Mouse (Mus musculus) liver, embryonic 11.5 days (tissue): ENCODE results near the gene Gk5. TPM values are rescaled to one million over a fixed set of nuclear protein-coding genes. Genes with fewer than 3 reads are reported as not detected.
"Not testable (repeated sequence)": the region's sequence is repeated elsewhere in the genome, so short reads cannot be mapped to it uniquely, and the experiment has no call there.

ENCODE experiments used
- ATAC-seq: fragments of 200-750 bp; cut with Nextera tagmentation; replicated peaks from 2 replicates; pipeline ENCODE4 v1.8.0; 2017; ENCODE audit warnings: moderate number of reproducible peaks, mild to moderate bottlenecking, moderate TSS enrichment, moderate library complexity; ENCODE audit not compliant: low FRiP score
- DNase-seq: peaks from one replicate; pipeline ENCODE4 v3.0.0-alpha.2; 2017; ENCODE audit warnings: low spot score
- H3K27ac ChIP-seq: fragments of 300-500 bp; sonication (generic); 2 replicates; pipeline ENCODE4 v1.5.1; 2014; ENCODE audit warnings: mild to moderate bottlenecking, low read depth, low read length, control low read depth
- H3K27me3 ChIP-seq: fragments of 300-500 bp; sonication (generic); replicated peaks from 2 replicates; pipeline ENCODE4 v1.6.1; 2014; ENCODE audit warnings: low read length, mixed read lengths; ENCODE audit not compliant: control insufficient read depth, insufficient read depth
- H3K36me3 ChIP-seq: fragments of 300-500 bp; sonication (generic); 2 replicates; pipeline ENCODE4 v1.6.1; 2014; ENCODE audit warnings: mild to moderate bottlenecking, low read length, moderate library complexity, mixed read lengths; ENCODE audit not compliant: control insufficient read depth, insufficient read depth
- H3K4me1 ChIP-seq: fragments of 300-500 bp; sonication (generic); replicated peaks from 2 replicates; pipeline ENCODE4 v1.6.1; 2014; ENCODE audit warnings: low read length, mixed read lengths; ENCODE audit not compliant: control insufficient read depth, insufficient read depth
- H3K4me2 ChIP-seq: fragments of 300-500 bp; sonication (generic); 2 replicates; pipeline ENCODE4 v1.6.1; 2014; ENCODE audit warnings: mild to moderate bottlenecking, control low read depth, moderate library complexity
- H3K4me3 ChIP-seq: fragments of 300-500 bp; sonication (generic); 2 replicates; pipeline ENCODE4 v1.5.1; 2014; ENCODE audit warnings: low read depth, low read length, control low read depth
- H3K9ac ChIP-seq: fragments of 300-500 bp; sonication (generic); 2 replicates; pipeline ENCODE4 v1.6.1; 2014; ENCODE audit warnings: low read depth, low read length, control low read depth
- H3K9me3 ChIP-seq: fragments of 300-500 bp; sonication (generic); 2 replicates; pipeline ENCODE4 v1.6.1; 2016; ENCODE audit warnings: low read length, inconsistent platforms, mixed read lengths; ENCODE audit not compliant: control insufficient read depth
- WGBS: fragments of 180-500 bp; shearing (Covaris S2); extraction: QIAGEN DNeasy Blood & Tissue Kit; methylation state at CpG from one replicate; pipeline ENCODE4 v1.1.7; 2014; 5-methylcytosine and 5-hydroxymethylcytosine counted together
- polyA plus RNA-seq: library from polyadenylated mRNA; unstranded; fragments of >200 nt; fragmentation: Nextera tagmentation; extraction: Ambion mirVana; gene quantifications from 2 replicates; pipeline ENCODE4 v1.2.1, GENCODE M21; 2014

Gk5 gene
- 2.9 and 3.1 TPM in 2 replicates for polyA plus RNA-seq

DNA sequence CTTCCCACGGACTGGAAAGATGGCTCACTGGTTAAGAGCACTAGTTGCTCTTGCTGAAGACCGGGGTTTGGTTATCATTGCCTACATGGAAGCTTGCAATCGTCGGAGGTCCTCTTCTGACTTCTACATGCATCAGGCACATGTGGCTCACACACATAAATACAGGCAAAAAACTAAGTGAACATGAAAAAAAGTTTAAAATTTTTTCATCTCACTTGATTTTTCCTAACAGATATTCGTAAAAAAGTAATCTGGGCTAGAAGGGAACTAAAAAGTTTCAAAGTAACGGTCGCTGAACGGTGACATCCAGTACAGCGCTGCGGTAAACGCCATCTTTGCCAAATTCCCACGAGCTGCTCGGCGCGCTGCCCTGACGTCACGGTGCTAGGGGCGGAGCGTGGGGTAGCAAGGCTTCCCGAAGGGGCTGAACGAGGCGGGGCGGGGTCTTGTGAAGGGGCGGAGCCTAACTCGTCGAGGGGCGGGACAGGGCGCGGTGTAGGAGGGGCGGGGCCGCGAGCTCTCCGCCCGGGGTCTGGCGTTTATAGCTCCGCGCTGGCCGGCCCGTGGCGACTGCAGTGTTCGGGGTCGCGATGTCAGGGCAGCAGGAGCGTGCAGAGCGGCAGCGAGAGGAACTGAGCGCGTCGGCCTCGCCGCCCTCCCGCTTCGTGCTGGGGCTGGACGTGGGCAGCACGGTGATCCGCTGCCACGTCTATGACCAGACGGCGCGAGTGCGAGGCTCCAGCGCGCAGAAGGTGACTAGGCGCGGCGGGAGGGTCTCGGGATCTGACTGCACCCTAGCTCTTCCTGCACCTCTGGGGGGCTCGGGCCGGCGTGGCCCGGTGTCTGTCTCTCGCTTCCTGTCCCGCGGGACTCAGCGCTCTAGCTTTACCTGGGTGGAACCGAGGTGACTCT lies at the start of gene Gk5:
Gk5 (plus strand) TSS at position 502 of the 912 bp plus-strand sequence.
- Histone ChIP-seq H3K27me3 (no peaks in the 10 kb centered on the region), H3K9me3 (no peaks in the 10 kb centered on the region), H3K9ac (peak within 1 kb of the TSS; percentile 69), H3K36me3 (no peaks in the 10 kb centered on the region), H3K4me3 (peak within 1 kb of the TSS; percentile 73), H3K27ac (no peak within 1 kb of the TSS), H3K4me2 (peak within 1 kb of the TSS; percentile 94), H3K4me1 (no peaks in the 10 kb centered on the region)
- under 1% methylated on average over 69 of the region's 76 CpGs for WGBS
- ATAC-seq (peak; percentile 97), DNase-seq (peak; percentile 99)

DNA sequence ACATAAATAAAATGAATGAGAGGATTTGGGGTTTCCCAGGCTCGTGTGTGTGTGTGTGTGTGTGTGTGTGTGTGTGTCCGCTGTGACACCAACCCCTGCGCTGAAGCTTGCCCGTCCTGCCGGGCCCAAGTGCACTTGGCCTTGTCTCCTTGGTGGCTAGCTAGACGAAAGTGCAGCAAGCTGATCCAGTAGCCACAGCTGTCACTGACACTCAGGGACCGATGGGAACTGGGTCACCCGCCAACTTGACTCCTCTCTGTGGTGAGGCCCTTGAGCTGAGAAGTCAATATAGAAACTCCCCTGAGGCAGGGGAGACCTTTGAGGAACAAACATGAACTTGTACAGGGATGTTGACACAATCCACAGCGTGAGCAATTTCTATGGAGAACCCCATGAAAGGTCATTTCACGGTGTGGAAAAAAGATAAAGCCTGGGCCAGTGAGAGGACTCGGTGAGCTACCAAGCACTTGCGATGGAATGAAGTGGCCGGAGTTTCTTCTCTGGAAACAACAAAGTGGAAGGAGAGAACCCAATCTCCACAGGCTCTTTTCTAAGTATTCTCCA lies 40.3 kb upstream of the Gk5 start:
- Histone ChIP-seq H3K4me3 (no peak overlapping the region), H3K9ac (no peak overlapping the region), H3K4me2 (no peak overlapping the region), H3K36me3 (no peaks in the 10 kb centered on the region), H3K4me1 (no peaks in the 10 kb centered on the region), H3K27ac (no peak overlapping the region), H3K27me3 (peaks cover 10% of the 10 kb centered on the region), H3K9me3 (no peaks in the 10 kb centered on the region)
- no peak for DNase-seq
- ATAC-seq, result no peak
- WGBS, result 87% methylated on average over 13 of the region's 13 CpGs

DNA sequence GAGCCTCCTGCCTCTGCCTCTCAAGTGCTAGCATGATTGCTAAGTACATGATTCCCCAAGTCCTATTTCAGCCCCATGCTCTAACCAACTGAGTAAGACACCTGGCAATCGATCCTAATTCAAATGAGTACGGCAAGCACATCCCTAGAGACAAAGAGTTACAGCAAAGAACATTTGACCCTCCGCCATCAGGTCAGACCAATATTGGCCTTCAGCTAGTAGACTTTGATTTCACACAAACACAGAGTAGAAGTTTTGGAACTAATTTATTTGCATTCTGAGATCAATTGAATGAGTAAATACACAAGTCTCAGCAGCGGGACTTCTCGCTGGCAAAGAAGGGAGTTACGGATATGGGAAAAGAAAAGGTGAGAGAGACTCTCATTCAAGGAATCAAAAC lies 33.9 kb upstream of the Gk5 start:
- no peaks in the 10 kb centered on the region for H3K9me3 ChIP-seq
- H3K4me1 ChIP-seq, result no peaks in the 10 kb centered on the region
- 80% methylated on average over 6 of the region's 6 CpGs for WGBS
- no peak overlapping the region for H3K27ac ChIP-seq
- no peak for ATAC-seq
- H3K4me3 ChIP-seq, result no peak overlapping the region
- DNase-seq, result no peak
- no peaks in the 10 kb centered on the region for H3K36me3 ChIP-seq
- peaks cover 13% of the 10 kb centered on the region for H3K27me3 ChIP-seq
- H3K4me2 ChIP-seq, result no peak overlapping the region
- H3K9ac ChIP-seq, result no peak overlapping the region

DNA sequence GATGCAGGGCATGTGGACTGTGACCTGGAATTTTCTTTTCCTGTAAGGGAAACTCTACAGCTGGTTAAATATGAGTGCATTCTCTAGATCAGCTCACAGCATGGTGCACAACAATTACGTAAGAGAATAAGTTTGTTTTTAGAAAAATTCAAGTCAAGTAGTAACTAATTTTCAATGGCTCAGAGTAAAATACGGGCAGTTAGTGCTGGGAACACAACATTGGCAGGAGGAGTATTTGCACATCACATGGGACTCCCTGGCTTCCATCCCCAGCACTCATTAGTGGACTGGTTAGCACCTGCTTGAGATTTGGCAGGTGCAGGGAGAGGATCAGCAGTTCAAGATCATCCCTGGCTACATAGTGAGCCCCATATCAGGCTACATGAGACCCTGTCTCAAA lies 31.5 kb upstream of the Gk5 start:
- no peak for DNase-seq
- no peak overlapping the region for H3K27ac ChIP-seq
- WGBS, result 81% methylated on average over 2 of the region's 2 CpGs

DNA sequence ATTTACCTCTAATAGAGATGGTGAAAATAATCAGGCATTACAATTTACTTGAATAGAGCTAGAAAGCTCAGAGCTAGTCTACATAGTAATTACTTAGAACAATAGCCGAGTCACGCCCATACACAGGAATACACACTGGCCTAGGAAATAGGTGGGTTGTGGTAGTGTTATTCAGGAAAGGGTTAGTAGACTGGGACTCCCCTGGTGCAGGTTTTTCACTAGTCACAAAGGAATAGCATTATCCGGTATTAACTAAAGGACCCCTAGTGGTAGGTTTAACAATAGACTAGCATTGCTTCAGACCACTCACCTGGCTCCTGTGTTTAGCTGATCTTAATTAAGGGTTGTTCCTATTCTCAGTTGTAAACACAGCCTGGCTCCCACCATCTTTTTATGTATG lies 30.7 kb upstream of the Gk5 start:
- 84% methylated on average over 3 of the region's 3 CpGs for WGBS
- not testable (repeated sequence) for H3K27ac ChIP-seq, H3K27me3 ChIP-seq, H3K4me1 ChIP-seq, H3K4me3 ChIP-seq, H3K36me3 ChIP-seq, DNase-seq, H3K9ac ChIP-seq, H3K9me3 ChIP-seq, H3K4me2 ChIP-seq, ATAC-seq

More for the DNA sequence above, 31.5 kb upstream of the Gk5 start:
- Histone ChIP-seq H3K9ac (no peak overlapping the region), H3K4me2 (no peak overlapping the region), H3K4me3 (no peak overlapping the region), H3K9me3 (no peaks in the 10 kb centered on the region), H3K4me1 (no peaks in the 10 kb centered on the region), H3K36me3 (no peaks in the 10 kb centered on the region), H3K27me3 (peaks cover 9% of the 10 kb centered on the region; the same call in 1 of the 2 replicates)
- no peak for ATAC-seq

DNA sequence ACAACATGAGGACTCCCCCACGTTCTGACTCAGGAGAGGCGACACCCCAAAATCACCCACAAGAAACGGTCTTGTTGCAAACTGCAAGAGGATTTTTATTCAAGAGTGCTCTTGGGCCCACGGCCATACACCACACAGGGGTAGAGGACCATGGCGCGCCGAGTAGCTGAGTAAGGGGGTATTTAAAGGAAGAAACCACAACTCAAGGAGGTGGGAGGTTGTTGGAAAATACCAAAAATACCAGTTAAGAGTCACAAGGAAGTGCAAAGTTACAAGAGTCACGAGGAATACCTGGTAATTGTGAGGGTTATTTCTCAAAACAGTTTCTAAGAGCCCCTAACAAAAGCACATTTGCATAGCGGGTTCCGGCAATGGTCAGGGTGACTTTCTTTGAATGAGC lies 26.5 kb upstream of the Gk5 start:
- not testable (repeated sequence) for H3K4me1 ChIP-seq, H3K36me3 ChIP-seq, DNase-seq, H3K9ac ChIP-seq, H3K4me3 ChIP-seq, H3K4me2 ChIP-seq, H3K27me3 ChIP-seq, H3K27ac ChIP-seq, ATAC-seq
- H3K9me3 ChIP-seq, result peaks cover 13% of the 10 kb centered on the region; the same call in 1 of the 2 replicates
- WGBS, result 82% methylated on average over 10 of the region's 10 CpGs

- DNase-seq (no peak), ATAC-seq (no peak)
- Histone ChIP-seq H3K9me3 (peaks cover 14% of the 10 kb centered on the region; the same call in 1 of the 2 replicates), H3K4me1 (no peaks in the 10 kb centered on the region), H3K4me2 (no peak overlapping the region), H3K27me3 (no peaks in the 10 kb centered on the region), H3K36me3 (no peaks in the 10 kb centered on the region), H3K9ac (no peak overlapping the region), H3K4me3 (no peak overlapping the region), H3K27ac (no peak overlapping the region)
- 88% methylated on average over 1 of the region's 1 CpGs for WGBS
Observed at GRCm38 (mm10) chr9:96093221-96093620, 25.9 kb upstream of the Gk5 start.

- Histone ChIP-seq H3K27me3 (no peaks in the 10 kb centered on the region), H3K27ac (no peak overlapping the region), H3K4me3 (no peak overlapping the region), H3K4me1 (no peaks in the 10 kb centered on the region), H3K4me2 (no peak overlapping the region), H3K9me3 (peaks cover 20% of the 10 kb centered on the region), H3K36me3 (no peaks in the 10 kb centered on the region), H3K9ac (no peak overlapping the region)
- no peak for ATAC-seq
- no peak for DNase-seq
- 59% methylated on average over 1 of the region's 1 CpGs for WGBS
Observed at GRCm38 (mm10) chr9:96094341-96094740, 24.8 kb upstream of the Gk5 start.
